Mouse (Mus musculus) cerebellum, adult (tissue): ENCODE data around the gene Lyrm4.

Experiments
- ATAC-seq: cut with Nextera tagmentation; 2 replicates; pipeline ENCODE4 v1.9.2; 2017; ENCODE audit warnings: mild to moderate bottlenecking, moderate library complexity, mixed read lengths; ENCODE audit not compliant: insufficient number of reproducible peaks, low FRiP score, low TSS enrichment

Gene Lyrm4

DNA sequence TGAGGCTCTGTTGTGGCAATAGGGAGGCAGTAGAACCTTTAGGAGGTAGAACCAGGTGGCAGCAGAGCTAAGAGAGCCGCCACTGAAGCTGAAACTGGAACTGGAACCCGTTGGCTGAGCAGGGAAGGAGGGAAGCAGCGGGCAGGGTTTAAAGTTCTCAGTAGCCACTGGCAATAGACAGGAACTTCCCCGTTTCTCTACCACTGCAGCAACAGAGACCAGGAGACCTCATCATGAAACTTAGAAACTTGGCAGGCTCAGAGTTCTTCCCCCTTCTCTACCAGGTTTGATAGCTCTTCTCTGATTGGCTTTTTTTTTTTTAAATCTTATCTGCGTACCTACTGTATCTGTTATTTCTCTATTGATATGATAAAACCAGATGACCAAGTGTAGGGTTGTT lies 176.4 kb downstream of the Lyrm4 start:
- ATAC-seq = no peak

DNA sequence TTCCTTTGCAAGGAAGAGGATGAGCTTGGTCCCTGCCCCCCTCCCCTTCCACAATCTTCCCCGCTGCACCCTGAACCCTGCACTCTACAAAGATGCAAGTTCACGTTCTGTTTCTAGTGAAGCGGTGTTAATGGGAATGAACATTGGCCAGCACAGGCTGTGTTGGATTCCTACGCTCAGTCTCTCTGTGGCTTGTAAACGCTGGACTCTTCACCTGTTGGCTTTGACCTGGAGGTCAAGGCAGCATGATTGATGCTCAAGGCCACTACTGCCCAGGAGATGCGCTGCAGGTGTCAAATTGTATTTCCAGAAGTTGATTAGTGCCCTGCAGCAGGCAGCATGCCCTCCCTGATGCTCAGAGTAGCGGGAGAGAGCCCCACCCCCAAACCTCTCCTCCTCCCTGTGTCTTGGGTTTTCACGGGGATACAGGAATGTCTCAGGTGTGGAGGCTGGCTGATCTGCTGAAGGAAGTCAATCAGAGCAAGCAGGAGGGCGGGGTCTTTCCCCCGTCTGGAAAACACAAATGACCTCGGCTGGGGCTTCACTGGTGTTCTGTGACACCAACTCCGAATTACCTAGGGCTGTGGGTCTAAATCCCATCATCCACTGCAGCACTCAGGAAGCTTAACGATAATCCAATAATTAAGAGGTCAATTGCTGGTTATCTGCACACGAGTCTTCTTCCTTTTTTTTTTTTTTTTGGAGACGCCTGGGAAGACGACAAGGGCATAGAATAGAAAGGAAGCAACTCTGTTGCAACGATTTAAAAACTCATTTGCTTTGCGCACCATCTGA lies 177.3 kb downstream of the Lyrm4 start:
- no peak for ATAC-seq

DNA sequence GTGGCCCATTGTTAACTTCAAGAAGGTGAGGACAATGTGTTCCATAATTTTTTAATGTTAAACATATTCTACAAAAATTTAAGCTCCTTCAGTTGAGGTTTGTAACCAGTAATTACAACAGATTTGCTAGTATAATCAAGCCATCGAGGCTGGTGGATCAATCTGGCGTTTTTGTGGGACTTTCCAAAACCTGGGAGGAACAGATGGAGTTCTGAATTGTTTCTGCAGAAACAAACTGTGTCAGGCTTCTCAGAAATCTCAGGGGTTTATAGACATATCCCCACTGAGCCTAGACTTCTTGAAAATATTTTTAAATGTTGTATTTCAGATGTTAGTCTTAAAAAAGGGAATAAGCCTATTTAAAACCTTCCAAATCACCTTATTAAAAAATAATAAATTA lies 179.3 kb downstream of the Lyrm4 start:
- ATAC-seq = no peak
